Mouse (Mus musculus): Measurements from ENCODE around the gene Snap47. TPM values are rescaled to one million over a fixed set of nuclear protein-coding genes. Genes with fewer than 3 reads are reported as not detected.
A peak's percentile ranks its signal among the peaks of the same experiment; 100 is the strongest.
"Not testable (repeated sequence)": the region's sequence is repeated elsewhere in the genome, so short reads cannot be mapped to it uniquely, and the experiment has no call there.

The Snap47 gene
- polyA plus RNA-seq, 1 experiment from 2014 or later, result 111 TPM

DNA sequence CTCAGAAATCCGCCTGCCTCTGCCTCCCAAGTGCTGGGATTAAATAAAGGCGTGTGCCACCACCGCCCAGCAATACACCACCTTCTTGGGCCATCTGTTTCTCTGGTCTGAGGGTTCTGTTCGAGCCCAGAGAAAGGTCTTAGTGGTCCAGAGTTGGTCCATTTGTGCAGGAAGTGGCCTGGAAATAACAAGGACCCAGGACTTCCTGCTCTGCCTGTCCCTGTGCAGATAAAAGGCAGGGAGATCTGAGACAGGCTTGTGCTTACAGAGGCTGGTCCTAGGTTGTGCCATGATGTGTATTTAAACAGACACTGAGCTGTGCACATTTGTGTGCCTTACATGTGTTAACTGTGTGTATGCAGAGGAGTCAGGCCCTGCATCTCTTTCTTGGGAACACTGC lies 62.2 kb downstream of the Snap47 start:
- WGBS, result 87% methylated on average over 4 of the region's 4 CpGs

DNA sequence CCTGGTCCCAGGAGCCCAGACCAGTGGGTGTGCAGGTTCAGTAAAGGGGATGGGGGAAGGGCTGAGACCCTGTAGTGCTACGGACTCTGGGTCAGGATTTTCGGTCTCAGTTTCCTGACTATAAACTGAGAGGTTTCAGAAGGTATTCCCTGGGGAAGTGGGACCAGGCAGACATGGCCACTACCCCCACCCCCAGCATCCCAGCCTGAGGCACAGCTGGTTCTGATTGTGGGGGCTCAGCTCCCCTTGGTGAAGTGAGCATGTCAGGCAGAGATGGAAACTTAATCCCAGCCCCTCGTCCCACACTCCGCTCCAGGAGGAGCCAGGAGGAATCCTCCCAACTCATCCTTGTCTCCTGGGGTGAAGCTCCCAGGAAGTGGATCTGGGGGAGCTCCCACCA lies 63.5 kb downstream of the Snap47 start:
- no peaks in the 10 kb centered on the region for H3K36me3 ChIP-seq (replicated peaks)
- whole genome bisulfite sequencing, result 54% methylated on average over 4 of the region's 4 CpGs
- H3K27me3 ChIP-seq (ENCODE audit: poor library complexity, severe bottlenecking), result no peaks in the 10 kb centered on the region
- H3K4me1 ChIP-seq, result peaks cover 44% of the 10 kb centered on the region
- peak overlapping the region; percentile 56 for H3K27ac ChIP-seq
- H3K9me3 ChIP-seq, result no peaks in the 10 kb centered on the region
- H3K4me3 ChIP-seq, result no peak overlapping the region
- no peak for DNase-seq (ENCODE audit: extremely low spot score, low spot score)

More for the DNA sequence above, 62.2 kb downstream of the Snap47 start:
- H3K4me1 ChIP-seq, result peaks cover 48% of the 10 kb centered on the region
- H3K27me3 ChIP-seq (ENCODE audit: poor library complexity, severe bottlenecking), result no peaks in the 10 kb centered on the region
- H3K36me3 ChIP-seq (replicated peaks), result no peaks in the 10 kb centered on the region
- H3K9me3 ChIP-seq, result no peaks in the 10 kb centered on the region
- H3K4me3 ChIP-seq, result no peak overlapping the region
- DNase-seq (ENCODE audit: extremely low spot score, low spot score), result no peak
- peak overlapping the region; percentile 30; the same call in 1 of the 2 replicates for H3K27ac ChIP-seq

DNA sequence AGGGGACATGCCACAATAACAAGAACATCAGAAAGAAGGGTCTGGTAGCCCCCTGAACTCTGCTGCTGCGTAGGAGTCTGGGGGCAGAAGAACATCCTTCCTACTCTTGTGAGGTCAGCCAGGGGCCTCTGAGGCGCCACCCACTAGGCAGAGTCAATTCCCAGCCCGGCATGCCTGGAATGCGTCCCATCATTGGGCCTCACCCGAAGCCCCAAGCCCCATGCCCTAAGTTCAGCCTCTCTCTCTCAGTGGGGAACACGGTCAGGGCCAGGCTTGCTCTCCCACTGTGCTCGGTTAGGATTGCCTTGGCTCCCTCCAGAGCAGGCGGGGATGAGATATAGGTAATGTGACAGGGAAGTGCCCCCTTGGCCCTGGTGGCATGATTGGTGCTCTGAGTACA lies 65.9 kb downstream of the Snap47 start:
- H3K9me3 ChIP-seq, result no peaks in the 10 kb centered on the region
- peak overlapping the region; percentile 20; the same call in 1 of the 2 replicates for H3K4me3 ChIP-seq
- DNase-seq (ENCODE audit: extremely low spot score, low spot score), result peak; percentile 26
- peaks cover 41% of the 10 kb centered on the region for H3K4me1 ChIP-seq
- H3K27ac ChIP-seq, result peak overlapping the region; percentile 74
- no peaks in the 10 kb centered on the region for H3K27me3 ChIP-seq (ENCODE audit: poor library complexity, severe bottlenecking)
- no peaks in the 10 kb centered on the region for H3K36me3 ChIP-seq (replicated peaks)
- WGBS, result 14% methylated on average over 8 of the region's 8 CpGs

GRCm38 (mm10) chr11:59384441-59384959 lies 66.5 kb downstream of the Snap47 start:
- 51% methylated on average over 7 of the region's 7 CpGs for WGBS
- DNase-seq (ENCODE audit: extremely low spot score, low spot score), result peak; percentile 60
- peaks cover 4% of the 10 kb centered on the region; the same call in 1 of the 2 replicates for H3K9me3 ChIP-seq
- peaks cover 41% of the 10 kb centered on the region for H3K4me1 ChIP-seq
- H3K36me3 ChIP-seq (replicated peaks), result no peaks in the 10 kb centered on the region
- no peaks in the 10 kb centered on the region for H3K27me3 ChIP-seq (ENCODE audit: poor library complexity, severe bottlenecking)
- peak overlapping the region; percentile 74 for H3K27ac ChIP-seq
- no peak overlapping the region for H3K4me3 ChIP-seq

GRCm38 (mm10) chr11:59379547-59379946 lies 71.4 kb downstream of the Snap47 start:
- H3K36me3 ChIP-seq (replicated peaks), result no peaks in the 10 kb centered on the region
- H3K27me3 ChIP-seq (ENCODE audit: poor library complexity, severe bottlenecking), result no peaks in the 10 kb centered on the region
- H3K27ac ChIP-seq, result no peak overlapping the region
- H3K4me1 ChIP-seq, result peaks cover 18% of the 10 kb centered on the region
- no peak for DNase-seq (ENCODE audit: extremely low spot score, low spot score)
- no peak overlapping the region for H3K4me3 ChIP-seq
- peaks cover 4% of the 10 kb centered on the region; the same call in 1 of the 2 replicates for H3K9me3 ChIP-seq

- Histone ChIP-seq H3K4me3 (no peak overlapping the region), H3K36me3 (replicated peaks) (no peaks in the 10 kb centered on the region), H3K27ac (no peak overlapping the region), H3K9me3 (peaks cover 4% of the 10 kb centered on the region; the same call in 1 of the 2 replicates), H3K27me3 (ENCODE audit: poor library complexity, severe bottlenecking) (no peaks in the 10 kb centered on the region), H3K4me1 (0 out of 2 replicates have a peak, but pooled peaks cover 8% of the 10 kb centered on the region)
- 88% methylated on average over 3 of the region's 3 CpGs for WGBS
- DNase-seq (ENCODE audit: extremely low spot score, low spot score), result no peak
These were observed 73.0 kb downstream of the Snap47 start for GRCm38 (mm10) chr11:59377999-59378398.

DNA sequence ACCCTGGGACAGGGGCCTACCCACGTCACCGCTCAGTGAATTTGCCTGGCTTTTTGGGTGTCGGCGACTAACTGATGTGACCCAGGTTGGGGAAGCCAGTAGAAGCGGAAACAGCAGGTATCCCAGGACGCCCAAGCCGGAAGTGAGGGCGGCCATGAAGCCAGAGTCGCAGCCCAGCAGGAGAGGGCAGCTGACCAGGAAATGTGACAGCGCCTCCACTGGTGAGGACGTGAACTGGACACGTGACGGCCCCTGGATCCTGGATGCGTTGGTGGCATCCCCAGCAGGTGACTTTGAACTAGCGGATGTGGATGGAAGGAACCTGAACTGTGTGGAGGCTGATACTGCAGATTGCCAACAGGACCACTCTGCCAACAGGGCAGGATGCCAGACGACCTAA lies 75.5 kb downstream of the Snap47 start, which contains the start of gene Prss38:
Gene Prss38, minus strand, starts transcription at position 183 of the 400 bp plus-strand sequence.
- no peak within 1 kb of the TSS for H3K4me3 ChIP-seq
- H3K27me3 ChIP-seq (ENCODE audit: poor library complexity, severe bottlenecking), result no peaks in the 10 kb centered on the region
- H3K4me1 ChIP-seq, result 0 out of 2 replicates have a peak, but pooled peaks cover 11% of the 10 kb centered on the region
- DNase-seq (ENCODE audit: extremely low spot score, low spot score), result no peak
- 78% methylated on average over 16 of the region's 16 CpGs for WGBS
- no peak within 1 kb of the TSS for H3K27ac ChIP-seq
- H3K9me3 ChIP-seq, result peaks cover 4% of the 10 kb centered on the region; the same call in 1 of the 2 replicates
- H3K36me3 ChIP-seq (replicated peaks), result no peaks in the 10 kb centered on the region

DNA sequence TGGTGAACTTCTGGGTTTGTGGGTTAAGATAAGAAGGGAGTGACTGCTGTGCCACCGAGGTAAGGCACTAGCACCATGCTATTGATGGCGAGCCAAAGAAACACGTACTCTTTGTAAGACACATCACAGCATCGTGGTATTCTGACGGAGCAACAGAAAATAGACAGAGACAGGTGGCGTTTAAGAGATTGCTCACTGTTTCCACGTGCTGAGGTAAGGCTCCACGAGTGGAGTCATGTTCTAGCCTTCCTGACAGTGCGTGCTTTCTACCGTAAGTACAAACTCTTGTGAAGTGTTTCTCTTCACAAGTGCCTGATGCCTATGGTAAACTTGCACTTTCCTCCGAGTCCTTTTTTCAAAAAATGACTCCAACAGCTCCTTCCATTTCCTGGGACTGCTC lies 81.1 kb downstream of the Snap47 start:
- Histone ChIP-seq H3K4me1 (peaks cover 16% of the 10 kb centered on the region), H3K27ac (no peak overlapping the region), H3K27me3 (ENCODE audit: poor library complexity, severe bottlenecking) (no peaks in the 10 kb centered on the region), H3K9me3 (no peaks in the 10 kb centered on the region), H3K4me3 (no peak overlapping the region), H3K36me3 (replicated peaks) (no peaks in the 10 kb centered on the region)
- no peak for DNase-seq (ENCODE audit: extremely low spot score, low spot score)
- WGBS, result 83% methylated on average over 11 of the region's 11 CpGs

DNA sequence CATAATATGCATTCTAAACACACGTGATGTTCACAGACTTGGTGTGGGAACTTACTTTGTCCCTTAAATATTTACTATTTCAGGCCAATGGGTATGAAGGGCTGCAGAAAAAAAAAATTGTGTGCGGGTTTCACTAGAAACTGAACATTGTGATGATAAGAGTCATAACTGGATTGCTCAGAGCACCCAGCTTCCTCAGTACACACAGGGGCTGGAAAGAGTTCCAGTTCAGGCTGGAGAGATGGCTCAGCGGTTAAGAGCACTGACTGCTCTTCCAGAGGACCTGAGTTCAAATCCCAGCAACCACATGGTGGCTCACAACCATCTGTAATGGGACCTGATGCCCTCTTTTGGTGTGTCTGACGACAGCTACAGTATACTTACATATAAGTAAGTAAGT lies 83.0 kb downstream of the Snap47 start:
- not testable (repeated sequence) for H3K27me3 ChIP-seq (ENCODE audit: poor library complexity, severe bottlenecking); H3K4me3 ChIP-seq; H3K36me3 ChIP-seq (replicated peaks); DNase-seq (ENCODE audit: extremely low spot score, low spot score); H3K27ac ChIP-seq; H3K9me3 ChIP-seq
- WGBS, result 74% methylated on average over 4 of the region's 4 CpGs
- peaks cover 17% of the 10 kb centered on the region for H3K4me1 ChIP-seq

DNA sequence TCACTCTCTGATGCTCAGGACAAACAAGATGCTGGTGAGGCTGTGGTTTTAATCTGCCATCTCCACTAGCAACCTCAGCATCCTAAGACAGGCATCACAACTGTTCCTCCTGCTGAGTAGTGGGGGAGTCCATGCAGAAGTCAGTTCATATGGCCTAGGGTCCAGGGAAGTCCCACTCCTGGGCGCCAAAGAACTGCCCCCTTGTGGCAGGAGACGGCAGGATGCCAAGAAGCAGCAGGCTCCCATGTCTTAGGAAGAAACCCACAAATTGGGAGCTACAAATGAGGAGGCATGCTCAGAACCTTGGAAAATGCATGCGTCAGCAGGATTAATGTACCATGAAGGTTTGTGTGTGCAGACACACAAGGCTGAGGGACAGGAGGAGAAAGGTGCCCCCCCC lies 84.4 kb downstream of the Snap47 start:
- Histone ChIP-seq H3K27ac (no peak overlapping the region), H3K4me3 (no peak overlapping the region), H3K9me3 (no peaks in the 10 kb centered on the region), H3K27me3 (ENCODE audit: poor library complexity, severe bottlenecking) (no peaks in the 10 kb centered on the region), H3K36me3 (replicated peaks) (no peaks in the 10 kb centered on the region), H3K4me1 (peaks cover 25% of the 10 kb centered on the region)
- DNase-seq (ENCODE audit: extremely low spot score, low spot score), result peak; percentile 35
- 35% methylated on average over 3 of the region's 3 CpGs for WGBS

GRCm38 (mm10) chr11:59366031-59366430 lies 85.0 kb downstream of the Snap47 start:
- no peak for DNase-seq (ENCODE audit: extremely low spot score, low spot score)
- Histone ChIP-seq H3K27ac (no peak overlapping the region), H3K4me1 (peaks cover 22% of the 10 kb centered on the region), H3K27me3 (ENCODE audit: poor library complexity, severe bottlenecking) (no peaks in the 10 kb centered on the region), H3K4me3 (no peak overlapping the region), H3K36me3 (replicated peaks) (no peaks in the 10 kb centered on the region), H3K9me3 (no peaks in the 10 kb centered on the region)
- WGBS, result 81% methylated on average over 3 of the region's 3 CpGs

DNA sequence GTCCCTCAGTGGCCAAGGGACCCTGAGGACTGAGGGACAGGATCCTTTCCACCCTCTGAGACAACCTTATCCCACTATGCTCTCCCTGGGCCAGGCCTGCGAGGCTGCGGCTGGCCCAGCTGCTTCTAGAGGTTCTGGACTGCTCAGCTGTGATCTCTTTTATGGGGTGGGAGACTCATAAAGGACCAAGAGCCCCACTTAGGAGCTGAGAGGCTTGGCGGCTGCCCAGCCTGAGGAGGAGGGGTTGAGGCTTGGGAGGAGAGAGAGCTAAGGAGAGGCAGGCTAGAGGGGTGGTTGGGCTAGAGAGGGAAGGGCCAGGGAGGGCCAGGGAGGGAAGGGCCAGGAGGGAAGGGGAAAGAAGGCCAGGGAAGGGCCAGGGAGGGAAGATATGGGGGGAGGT lies 86.6 kb downstream of the Snap47 start:
- Histone ChIP-seq H3K27ac (peak overlapping the region; percentile 48), H3K36me3 (replicated peaks) (no peaks in the 10 kb centered on the region), H3K4me1 (peaks cover 22% of the 10 kb centered on the region), H3K27me3 (ENCODE audit: poor library complexity, severe bottlenecking) (no peaks in the 10 kb centered on the region), H3K9me3 (no peaks in the 10 kb centered on the region), H3K4me3 (no peak overlapping the region)
- no peak for DNase-seq (ENCODE audit: extremely low spot score, low spot score)
- 73% methylated on average over 3 of the region's 3 CpGs for WGBS

GRCm38 (mm10) chr11:59364007-59364406 lies 87.0 kb downstream of the Snap47 start:
- Histone ChIP-seq H3K9me3 (no peaks in the 10 kb centered on the region), H3K27ac (peak overlapping the region; percentile 48), H3K4me1 (peaks cover 22% of the 10 kb centered on the region), H3K27me3 (ENCODE audit: poor library complexity, severe bottlenecking) (no peaks in the 10 kb centered on the region), H3K4me3 (no peak overlapping the region), H3K36me3 (replicated peaks) (no peaks in the 10 kb centered on the region)
- no peak for DNase-seq (ENCODE audit: extremely low spot score, low spot score)
- WGBS, result 92% methylated on average over 9 of the region's 9 CpGs

GRCm38 (mm10) chr11:59361291-59361690 lies 89.7 kb downstream of the Snap47 start:
- 88% methylated on average over 9 of the region's 9 CpGs for WGBS
- no peak for DNase-seq (ENCODE audit: extremely low spot score, low spot score)
- H3K27ac ChIP-seq, result no peak overlapping the region

More at GRCm38 (mm10) chr11:59361291-59361690, 89.7 kb downstream of the Snap47 start:
- Histone ChIP-seq H3K36me3 (replicated peaks) (no peaks in the 10 kb centered on the region), H3K4me3 (no peak overlapping the region), H3K4me1 (peaks cover 16% of the 10 kb centered on the region), H3K27me3 (ENCODE audit: poor library complexity, severe bottlenecking) (no peaks in the 10 kb centered on the region), H3K9me3 (no peaks in the 10 kb centered on the region)
